Mouse (Mus musculus) lung, postnatal 0 days (tissue): ENCODE measurements around the gene Hepacam. TPM values are rescaled to one million over a fixed set of nuclear protein-coding genes. Genes with fewer than 3 reads are reported as not detected.

ENCODE experiments used
- ATAC-seq: fragments of 200-750 bp; cut with Nextera tagmentation; 2 replicates; pipeline ENCODE4 v1.8.0; 2017; ENCODE audit warnings: moderate library complexity
- DNase-seq: peaks from one replicate; pipeline ENCODE4 v3.0.0-alpha.2; 2016; ENCODE audit warnings: low spot score
- H3K27ac ChIP-seq: fragments of 300-500 bp; sonication (generic); 2 replicates; pipeline ENCODE4 v1.5.1; 2014; ENCODE audit warnings: antibody characterized with exemption, mild to moderate bottlenecking, low read length, mixed read lengths
- H3K27me3 ChIP-seq: fragments of 300-500 bp; sonication (generic); replicated peaks from 2 replicates; pipeline ENCODE4 v1.6.1; 2014; ENCODE audit warnings: low read length, mixed read lengths; ENCODE audit not compliant: insufficient read depth
- H3K36me3 ChIP-seq: fragments of 300-500 bp; sonication (generic); 2 replicates; pipeline ENCODE4 v1.6.1; 2014; ENCODE audit warnings: low read length, mixed read lengths; ENCODE audit not compliant: insufficient read depth
- H3K4me1 ChIP-seq: fragments of 300-500 bp; sonication (generic); 2 replicates; pipeline ENCODE4 v1.6.1; 2014; ENCODE audit warnings: antibody characterized with exemption, low read depth, low read length, mixed read lengths; ENCODE audit not compliant: insufficient read depth
- H3K4me2 ChIP-seq: fragments of 300-500 bp; sonication (generic); replicated peaks from 2 replicates; pipeline ENCODE4 v1.6.1; 2014; ENCODE audit warnings: low read depth, mild to moderate bottlenecking, low read length, moderate library complexity, mixed read lengths
- H3K4me3 ChIP-seq: fragments of 300-500 bp; sonication (generic); 2 replicates; pipeline ENCODE4 v1.5.1; 2014; ENCODE audit warnings: low read depth, low read length
- H3K9ac ChIP-seq: fragments of 300-500 bp; sonication (generic); replicated peaks from 2 replicates; pipeline ENCODE4 v1.6.1; 2014; ENCODE audit warnings: low read depth, mild to moderate bottlenecking
- H3K9me3 ChIP-seq: fragments of 300-500 bp; sonication (generic); 2 replicates; pipeline ENCODE4 v1.6.1; 2016; ENCODE audit warnings: low read length, mixed read lengths
- CTCF ChIP-seq: IDR thresholded peaks from 2 replicates; pipeline ENCODE4 v1.5.1; 2016; ENCODE audit warnings: antibody characterized with exemption, mild to moderate bottlenecking
- EP300 ChIP-seq: IDR thresholded peaks from 2 replicates; pipeline ENCODE4 v1.6.1; 2016; ENCODE audit warnings: antibody characterized with exemption, mild to moderate bottlenecking, control low read depth
- WGBS: fragments of 180-500 bp; shearing (Covaris S2); extraction: QIAGEN DNeasy Blood & Tissue Kit; methylation state at CpG from one replicate; pipeline ENCODE4 v1.1.7; 2014; 5-methylcytosine and 5-hydroxymethylcytosine counted together
- polyA plus RNA-seq: library from polyadenylated mRNA; unstranded; fragments of >200 nt; fragmentation: Nextera tagmentation; extraction: Ambion mirVana; gene quantifications from 2 replicates; pipeline ENCODE4 v1.2.1, GENCODE M21; 2015

Gene Hepacam
- polyA plus RNA-seq, 1 experiment from 2014 or later: 1.2 TPM

GRCm38 (mm10) chr9:37421239-37421638 is 54.1 kb downstream of the Hepacam start:
- Histone ChIP-seq H3K4me2 (peak overlapping the region; percentile 57; the same call in 1 of the 2 replicates), H3K9ac (no peak overlapping the region), H3K27ac (no peak overlapping the region), H3K36me3 (no peaks in the 10 kb centered on the region), H3K4me3 (peak overlapping the region; percentile 19; the same call in 1 of the 2 replicates), H3K27me3 (no peaks in the 10 kb centered on the region), H3K4me1 (no peaks in the 10 kb centered on the region), H3K9me3 (no peaks in the 10 kb centered on the region)
- ATAC-seq (peak; percentile 54), DNase-seq (peak; percentile 40)
- TF ChIP-seq EP300 (no peak), CTCF (no peak)
- 18% methylated on average over 12 of the region's 12 CpGs for WGBS

- no peaks in the 10 kb centered on the region for H3K36me3 ChIP-seq
- TF ChIP-seq EP300 (no peak), CTCF (no peak)
- no peak for ATAC-seq
- no peak overlapping the region for H3K9ac ChIP-seq
- H3K9me3 ChIP-seq: no peaks in the 10 kb centered on the region
- peaks cover 40% of the 10 kb centered on the region for H3K27me3 ChIP-seq
- H3K4me1 ChIP-seq: peaks cover 3% of the 10 kb centered on the region; the same call in 1 of the 2 replicates
- H3K4me2 ChIP-seq: no peak overlapping the region
- no peak for DNase-seq
- H3K27ac ChIP-seq: no peak overlapping the region
- no peak overlapping the region for H3K4me3 ChIP-seq
- WGBS: 24% methylated on average over 26 of the region's 26 CpGs
These were observed 62.2 kb downstream of the Hepacam start for GRCm38 (mm10) chr9:37429326-37429725.

- no peaks in the 10 kb centered on the region for H3K36me3 ChIP-seq
- H3K9me3 ChIP-seq: no peaks in the 10 kb centered on the region
- DNase-seq: peak; percentile 91
- H3K4me1 ChIP-seq: peaks cover 3% of the 10 kb centered on the region; the same call in 1 of the 2 replicates
- H3K4me2 ChIP-seq: peak overlapping the region; percentile 6; the same call in 1 of the 2 replicates
- H3K27me3 ChIP-seq: peaks cover 53% of the 10 kb centered on the region
- WGBS: 2% methylated on average over 12 of the region's 12 CpGs
- ATAC-seq: peak; percentile 79
- no peak overlapping the region for H3K27ac ChIP-seq
- H3K9ac ChIP-seq: no peak overlapping the region
- peak; percentile 98 for TF ChIP-seq CTCF
- TF ChIP-seq EP300: no peak
- H3K4me3 ChIP-seq: no peak overlapping the region
These were observed 63.4 kb downstream of the Hepacam start for GRCm38 (mm10) chr9:37430582-37430981.

- Histone ChIP-seq H3K4me3 (peak overlapping the region; percentile 15; the same call in 1 of the 2 replicates), H3K4me1 (peaks cover 3% of the 10 kb centered on the region; the same call in 1 of the 2 replicates), H3K9me3 (no peaks in the 10 kb centered on the region), H3K36me3 (no peaks in the 10 kb centered on the region), H3K9ac (no peak overlapping the region), H3K27me3 (peaks cover 58% of the 10 kb centered on the region), H3K27ac (no peak overlapping the region), H3K4me2 (no peak overlapping the region)
- DNase-seq: peak; percentile 67
- TF ChIP-seq CTCF (peak; percentile 74), EP300 (no peak)
- peak; percentile 58 for ATAC-seq
- WGBS: 2% methylated on average over 16 of the region's 17 CpGs
These were observed 65.0 kb downstream of the Hepacam start for GRCm38 (mm10) chr9:37432026-37432666.

- under 1% methylated on average over 33 of the region's 40 CpGs for WGBS
- Histone ChIP-seq H3K9ac (no peak within 1 kb of the TSS), H3K36me3 (no peaks in the 10 kb centered on the region), H3K9me3 (no peaks in the 10 kb centered on the region), H3K4me2 (peak within 1 kb of the TSS; percentile 47), H3K4me3 (peak within 1 kb of the TSS; percentile 15; the same call in 1 of the 2 replicates), H3K4me1 (peaks cover 3% of the 10 kb centered on the region; the same call in 1 of the 2 replicates), H3K27me3 (peaks cover 58% of the 10 kb centered on the region), H3K27ac (no peak within 1 kb of the TSS)
- TF ChIP-seq CTCF (no peak), EP300 (no peak)
- no peak for DNase-seq
- ATAC-seq: no peak
These were observed 65.7 kb downstream of the Hepacam start, which contains the start of gene Robo3 for GRCm38 (mm10) chr9:37432720-37433421. TSS of gene Robo3 (minus strand) at chr9:37433246.

GRCm38 (mm10) chr9:37433823-37434560 is 66.8 kb downstream of the Hepacam start:
- H3K4me3 ChIP-seq: no peak overlapping the region

More at GRCm38 (mm10) chr9:37433823-37434560, 66.8 kb downstream of the Hepacam start:
- TF ChIP-seq EP300 (peak; percentile 50), CTCF (no peak)
- DNase-seq: peak; percentile 48
- peak; percentile 33 for ATAC-seq
- H3K27me3 ChIP-seq: peaks cover 58% of the 10 kb centered on the region
- H3K4me2 ChIP-seq: no peak overlapping the region
- no peak overlapping the region for H3K27ac ChIP-seq
- H3K4me1 ChIP-seq: peaks cover 3% of the 10 kb centered on the region; the same call in 1 of the 2 replicates
- under 1% methylated on average over 18 of the region's 18 CpGs for WGBS
- H3K36me3 ChIP-seq: no peaks in the 10 kb centered on the region
- no peaks in the 10 kb centered on the region for H3K9me3 ChIP-seq
- no peak overlapping the region for H3K9ac ChIP-seq
